Mouse (Mus musculus) megakaryocyte, adult 5-6 weeks (primary cell): ENCODE measurements around the gene Slc23a2. TPM values are rescaled to one million over a fixed set of nuclear protein-coding genes. Genes with fewer than 3 reads are reported as not detected.
A peak's percentile ranks its signal among the peaks of the same experiment; 100 is the strongest.

Experiments
- ATAC-seq: 2 replicates; pipeline ENCODE4 v1.8.0; 2016; ENCODE audit warnings: mild to moderate bottlenecking, inconsistent platforms; ENCODE audit not compliant: poor library complexity, severe bottlenecking
- total RNA-seq, 2 experiments: library from RNA; stranded (forward) in 1 of 2; stranded (reverse) in 1 of 2; fragments of 153-499, 151-499 nt in 1 of 2; fragments of 221-1000, 200-1000 nt in 1 of 2; gene quantifications; 2 replicates each; pipeline versions ENCODE4 v1.2.3 to v1.2.4; 2015 to 2017

The Slc23a2 gene
- total RNA-seq, 2 experiments from 2014 or later, result 10.7 to 11.4 TPM

DNA sequence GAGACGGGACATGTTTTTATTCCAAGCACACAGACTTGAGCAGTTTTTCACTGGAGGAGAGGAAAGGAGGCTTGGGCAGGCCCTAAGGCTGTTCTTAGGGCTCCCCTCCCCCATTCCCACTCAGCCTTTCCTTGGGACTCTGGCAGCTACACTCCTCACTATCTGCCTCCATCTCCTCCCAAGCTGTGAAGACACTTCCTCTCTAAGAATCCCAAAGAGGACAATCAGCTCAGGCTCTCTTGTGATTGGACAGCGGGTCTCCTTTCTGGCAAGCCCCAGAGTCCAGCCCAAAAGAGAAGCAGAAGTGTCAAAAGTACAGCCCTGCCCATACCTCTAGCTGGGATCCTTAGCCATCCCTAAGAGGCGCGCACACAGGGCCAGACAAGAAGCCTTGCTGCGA lies 117.5 kb downstream of the Slc23a2 start:
- peak; percentile 31 for ATAC-seq

GRCm38 (mm10) chr2:132024028-132024427 lies 120.9 kb downstream of the Slc23a2 start:
- no peak for ATAC-seq

DNA sequence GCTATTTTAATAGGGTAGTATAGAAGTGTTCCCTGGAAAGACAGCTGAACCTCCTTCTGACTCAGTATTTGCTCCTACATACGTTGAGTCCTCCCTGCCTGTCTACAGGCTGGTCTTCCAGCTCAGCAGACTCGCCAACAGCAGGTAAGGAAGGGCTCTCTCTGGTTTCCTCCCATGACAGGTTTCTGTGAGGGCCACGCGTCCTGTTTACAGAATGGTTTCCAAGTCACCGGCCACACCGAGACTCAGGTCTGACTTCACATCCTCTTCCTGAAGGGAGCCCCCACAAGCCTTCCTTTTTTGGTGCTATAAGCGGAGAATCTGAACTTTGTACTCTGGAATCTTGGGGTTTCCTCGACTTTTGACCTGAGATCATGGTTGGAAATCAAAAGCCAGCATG lies 122.3 kb downstream of the Slc23a2 start:
- ATAC-seq, result peak; percentile 19; the same call in 1 of the 2 replicates

- no peak for ATAC-seq
Measured at GRCm38 (mm10) chr2:132021616-132022015, 123.3 kb downstream of the Slc23a2 start.

- peak; percentile 58 for ATAC-seq
Measured at GRCm38 (mm10) chr2:132020991-132021541, 123.8 kb downstream of the Slc23a2 start.

GRCm38 (mm10) chr2:132020420-132020819 lies 124.5 kb downstream of the Slc23a2 start:
- ATAC-seq, result no peak

- peak; percentile 70 for ATAC-seq
Measured at GRCm38 (mm10) chr2:132019372-132019811, 125.5 kb downstream of the Slc23a2 start.

DNA sequence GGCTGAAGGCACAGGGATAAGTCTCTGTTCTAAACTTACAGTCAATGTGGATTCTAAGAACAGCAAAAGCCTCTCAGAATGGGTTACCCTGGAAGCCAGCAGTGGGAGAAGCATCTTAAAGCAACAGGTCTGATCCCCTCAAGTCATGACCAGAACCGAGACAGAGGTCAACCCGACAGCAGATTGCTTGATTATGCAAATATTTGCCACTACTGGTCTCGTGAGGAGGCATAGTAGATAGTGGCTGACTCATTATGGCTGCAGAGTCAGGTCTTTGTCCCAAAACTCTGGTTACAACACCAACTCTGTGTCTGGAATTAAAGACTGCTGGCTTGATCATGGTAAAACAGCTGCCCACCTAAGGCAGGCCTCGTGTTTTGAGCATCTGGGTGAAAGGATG lies 126.8 kb downstream of the Slc23a2 start:
- ATAC-seq, result no peak

- no peak for ATAC-seq
Measured at GRCm38 (mm10) chr2:132017611-132018010, 127.3 kb downstream of the Slc23a2 start.

DNA sequence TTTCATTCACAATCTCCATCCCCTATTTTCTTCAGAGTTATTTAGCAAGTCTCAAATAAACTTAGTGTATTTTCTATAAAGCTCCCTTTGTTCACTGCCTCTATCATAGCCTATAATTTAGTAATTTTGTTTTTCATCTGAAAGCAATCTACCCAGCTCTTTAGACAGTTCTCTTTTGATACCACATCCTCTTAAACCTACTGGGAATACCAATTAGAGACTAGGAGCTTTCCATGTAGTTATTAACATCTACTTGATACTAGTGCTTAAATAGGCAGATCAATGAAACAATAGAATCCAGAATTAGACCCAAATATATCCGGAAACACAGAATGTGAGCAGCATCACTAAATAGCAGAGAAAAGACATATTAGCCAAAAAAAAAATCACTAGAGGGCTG lies 128.9 kb downstream of the Slc23a2 start:
- no peak for ATAC-seq

- ATAC-seq, result no peak
Measured at GRCm38 (mm10) chr2:132013152-132013551, 131.8 kb downstream of the Slc23a2 start.

- ATAC-seq, result no peak
Measured at GRCm38 (mm10) chr2:132010781-132011180, 134.1 kb downstream of the Slc23a2 start.

DNA sequence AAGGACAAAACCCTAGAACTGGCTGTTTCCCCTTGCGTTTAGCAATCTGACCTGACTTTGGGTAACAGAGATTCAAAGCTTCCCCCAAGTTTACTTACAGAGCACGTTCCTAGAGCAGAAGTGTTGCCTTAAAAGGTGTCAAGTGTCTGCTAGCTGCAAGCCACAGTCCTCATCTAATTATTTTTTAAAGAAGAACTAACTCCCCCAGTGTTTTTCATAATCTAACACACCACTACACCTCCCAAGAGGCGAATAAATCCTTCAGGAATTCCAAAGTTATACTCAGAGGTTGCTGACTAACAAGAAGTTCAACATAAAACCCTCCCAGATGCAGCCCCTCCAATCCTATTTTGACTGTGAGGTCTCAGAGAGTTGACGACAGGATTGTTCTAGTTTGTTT lies 136.7 kb downstream of the Slc23a2 start:
- no peak for ATAC-seq

DNA sequence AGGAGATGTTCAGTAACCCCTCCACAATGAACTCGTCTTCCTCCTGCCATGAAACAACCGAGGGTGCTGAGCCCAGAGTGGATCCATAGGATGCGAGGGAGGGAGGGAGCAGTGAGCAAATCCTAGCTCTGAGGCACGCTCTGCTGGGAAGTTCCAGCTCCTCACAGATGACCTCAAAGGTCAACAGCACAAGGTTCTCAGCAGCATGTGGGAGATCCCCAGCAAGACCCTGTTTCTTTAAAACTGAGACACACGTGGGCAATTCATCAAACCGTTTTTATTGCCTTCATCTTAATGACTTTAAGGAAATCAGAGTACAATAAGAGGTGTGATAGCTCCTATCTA lies 137.5 kb downstream of the Slc23a2 start:
- no peak for ATAC-seq

DNA sequence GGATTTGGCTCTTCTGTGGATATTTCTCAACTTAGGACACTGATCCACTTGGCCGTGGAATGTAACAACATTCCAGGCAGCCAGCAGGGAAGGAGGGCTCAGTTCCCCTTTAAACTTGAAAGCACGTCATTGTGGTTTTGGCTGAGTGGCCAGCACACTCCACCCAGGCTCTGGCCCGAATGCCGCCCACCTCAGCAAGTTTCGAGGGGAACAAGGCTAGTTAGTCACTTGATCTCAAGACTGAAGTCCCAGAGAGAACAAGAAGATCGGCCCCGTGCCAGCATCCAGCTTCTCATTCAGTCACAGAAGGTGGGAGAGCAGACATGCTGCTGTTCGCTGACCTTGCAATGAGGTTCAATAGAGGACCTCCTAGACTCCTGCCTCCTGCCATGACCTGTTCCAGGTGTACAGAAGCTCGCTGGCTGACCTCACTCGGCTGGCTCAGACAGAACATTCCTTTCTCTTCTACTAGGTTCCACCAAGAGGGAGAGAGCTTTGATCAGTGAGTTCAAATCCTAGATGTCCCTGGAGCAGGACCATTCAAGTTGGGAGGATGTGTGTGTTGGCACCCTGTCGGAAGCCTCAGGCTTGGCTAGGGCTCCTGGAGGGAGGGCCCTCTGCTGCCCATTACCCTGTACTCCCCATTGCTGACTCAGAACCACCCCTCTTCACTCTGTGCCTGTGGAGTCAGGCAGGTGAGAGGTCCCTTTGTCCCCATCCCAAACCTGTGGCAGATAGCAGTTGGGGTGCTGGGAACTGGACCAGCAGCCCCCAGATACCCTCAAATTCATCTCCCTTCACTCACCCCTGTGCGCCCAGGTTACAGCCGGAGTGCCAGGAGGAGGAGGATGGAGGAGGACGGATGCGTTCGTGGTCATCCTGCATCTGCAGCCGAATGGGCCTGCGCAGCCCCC lies 138.1 kb downstream of the Slc23a2 start:
- peak; percentile 91 for ATAC-seq

GRCm38 (mm10) chr2:132005445-132005844 lies 139.5 kb downstream of the Slc23a2 start:
- no peak for ATAC-seq

DNA sequence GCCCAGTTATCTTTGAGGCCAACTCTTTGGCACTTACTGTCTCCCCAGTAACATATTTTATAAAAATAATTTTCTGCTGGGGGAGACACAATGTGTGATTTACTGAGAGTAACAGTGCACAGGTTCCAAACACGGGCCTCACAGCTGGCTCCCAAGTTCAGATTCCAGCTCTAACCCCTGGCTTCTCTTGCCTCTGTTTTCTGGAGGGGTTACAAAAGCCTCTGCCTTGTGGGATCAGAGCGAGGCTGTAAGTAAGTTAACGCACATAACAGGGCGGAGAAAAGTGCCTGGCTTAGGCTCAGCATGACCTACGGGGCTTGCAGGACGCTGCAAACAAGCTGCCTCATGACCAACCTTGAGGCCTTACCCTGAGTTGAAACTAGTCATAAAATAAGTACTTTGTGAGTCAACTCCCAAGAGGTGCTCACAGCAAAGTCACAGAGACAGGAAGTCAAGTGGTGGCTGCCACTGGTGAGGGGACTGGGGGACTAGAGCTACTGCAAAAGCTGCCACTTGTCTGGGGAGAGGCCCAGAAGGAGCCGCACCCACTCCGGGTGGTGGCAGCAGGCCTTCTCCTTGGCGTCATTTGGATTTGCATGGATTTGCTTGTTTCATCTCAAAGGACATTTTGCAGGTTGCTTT lies 140.3 kb downstream of the Slc23a2 start:
- ATAC-seq, result no peak

- ATAC-seq, result no peak
Measured at GRCm38 (mm10) chr2:132003916-132004315, 141.0 kb downstream of the Slc23a2 start.
